Mouse (Mus musculus) MEL (cell line): Measurements from ENCODE around the gene Fbxo24. TPM values are rescaled to one million over a fixed set of nuclear protein-coding genes. Genes with fewer than 3 reads are reported as not detected.
A peak's percentile ranks its signal among the peaks of the same experiment; 100 is the strongest.

Experiments used
- DNase-seq: peaks from one replicate; pipeline ENCODE4 v3.0.0; 2011; ENCODE audit warnings: low read depth, low spot score
- H3K27ac ChIP-seq: 2 replicates; pipeline ENCODE4 v1.5.1; 2012; ENCODE audit warnings: low read depth, mild to moderate bottlenecking, control low read depth, low read length, moderate library complexity; ENCODE audit not compliant: control insufficient read depth
- H3K27me3 ChIP-seq, 2 experiments: fragments of 150-350 bp in 1 of 2; sonication (generic) in 1 of 2; 2 replicates each; pipeline ENCODE4 v1.6.1; 2012; ENCODE audit warnings: low read length in 2 of 2, mild to moderate bottlenecking in 2 of 2, improper control_type of control experiment in 1 of 2, moderate library complexity in 1 of 2; ENCODE audit not compliant: insufficient read depth in 2 of 2, control insufficient read depth in 1 of 2
- H3K36me3 ChIP-seq, 2 experiments: 2 replicates each; pipeline ENCODE4 v1.6.1; 2012 to 2014; ENCODE audit warnings: low read length in 2 of 2, improper control_type of control experiment in 1 of 2, inconsistent platforms in 1 of 2, mild to moderate bottlenecking in 1 of 2; ENCODE audit not compliant: insufficient read depth in 2 of 2, control insufficient read depth in 1 of 2
- H3K4me1 ChIP-seq, 2 experiments: fragments of 150-350 bp in 1 of 2; sonication (generic) in 1 of 2; 2 replicates each; pipeline ENCODE4 v1.6.1; 2012; ENCODE audit warnings: low read length in 2 of 2, improper control_type of control experiment in 1 of 2, mild to moderate bottlenecking in 1 of 2; ENCODE audit not compliant: insufficient read depth in 2 of 2, control insufficient read depth in 1 of 2
- H3K4me3 ChIP-seq, 2 experiments: fragments of 150-350 bp in 1 of 2; sonication (generic) in 1 of 2; 2 replicates each; pipeline ENCODE4 v1.5.1; 2012; ENCODE audit warnings: low read depth in 2 of 2, low read length in 2 of 2, mild to moderate bottlenecking in 2 of 2, moderate library complexity in 2 of 2, control low read depth in 1 of 2, improper control_type of control experiment in 1 of 2; ENCODE audit not compliant: control insufficient read depth in 1 of 2, insufficient read depth in 1 of 2
- H3K79me2 ChIP-seq: 2 replicates; pipeline ENCODE4 v1.6.1; 2012; ENCODE audit warnings: mild to moderate bottlenecking, low read length, moderate library complexity; ENCODE audit not compliant: control insufficient read depth, poor library complexity, insufficient read depth
- H3K9ac ChIP-seq: 2 replicates; pipeline ENCODE4 v1.6.1; 2012; ENCODE audit warnings: low read depth, mild to moderate bottlenecking, control low read depth, low read length, moderate library complexity; ENCODE audit not compliant: control insufficient read depth, poor library complexity, severe bottlenecking
- H3K9me3 ChIP-seq: fragments of 150-350 bp; sonication (generic); replicated peaks from 2 replicates; pipeline ENCODE4 v1.6.1; 2012; ENCODE audit warnings: mild to moderate bottlenecking, low read length, improper control_type of control experiment, moderate library complexity; ENCODE audit not compliant: insufficient read depth
- BHLHE40 ChIP-seq: IDR thresholded peaks from 2 replicates; pipeline ENCODE4 v1.6.1; 2012; ENCODE audit warnings: low read depth, mild to moderate bottlenecking, inconsistent platforms, low read length, improper control_type of control experiment, borderline replicate concordance
- CHD1 ChIP-seq: IDR thresholded peaks from 2 replicates; pipeline ENCODE4 v1.6.1; 2012; ENCODE audit warnings: low read depth, mild to moderate bottlenecking, inconsistent platforms, low read length, improper control_type of control experiment
- ELF1 ChIP-seq: IDR thresholded peaks from 2 replicates; pipeline ENCODE4 v1.6.1; 2014; ENCODE audit warnings: low read depth, mild to moderate bottlenecking, inconsistent platforms, low read length, improper control_type of control experiment, moderate library complexity
- EP300 ChIP-seq, 2 experiments: IDR thresholded peaks; 2 replicates each; pipeline ENCODE4 v1.6.1; 2011; ENCODE audit warnings: improper control_type of control experiment in 2 of 2, low read length in 2 of 2, low read depth in 1 of 2, mild to moderate bottlenecking in 1 of 2
- ETS1 ChIP-seq: IDR thresholded peaks from 2 replicates; pipeline ENCODE4 v1.6.1; 2012; ENCODE audit warnings: low read depth, mild to moderate bottlenecking, inconsistent platforms, low read length, improper control_type of control experiment, moderate library complexity
- GATA1 ChIP-seq: IDR thresholded peaks from 2 replicates; pipeline ENCODE4 v1.6.1; 2011; ENCODE audit warnings: low read depth, low read length, improper control_type of control experiment
- KAT2A ChIP-seq: conservative IDR thresholded peaks from 2 replicates; pipeline ENCODE4 v1.6.1; 2012; ENCODE audit warnings: low read depth, low read length, improper control_type of control experiment, inconsistent platforms
- MAFK ChIP-seq: IDR thresholded peaks from 2 replicates; pipeline ENCODE4 v1.6.1; 2011; ENCODE audit warnings: low read depth, mild to moderate bottlenecking, low read length, improper control_type of control experiment, borderline replicate concordance
- MAX ChIP-seq: IDR thresholded peaks from 2 replicates; pipeline ENCODE4 v1.6.1; 2011; ENCODE audit warnings: low read length, improper control_type of control experiment
- MYB ChIP-seq: IDR thresholded peaks from 2 replicates; pipeline ENCODE4 v1.6.1; 2011; ENCODE audit warnings: mild to moderate bottlenecking, low read depth, low read length, improper control_type of control experiment
- MYC ChIP-seq: IDR thresholded peaks from 2 replicates; pipeline ENCODE4 v1.6.1; 2011; ENCODE audit warnings: low read depth, mild to moderate bottlenecking, low read length, improper control_type of control experiment, moderate library complexity
- NELFE ChIP-seq: IDR thresholded peaks from 2 replicates; pipeline ENCODE4 v1.6.1; 2011; ENCODE audit warnings: low read depth, low read length, improper control_type of control experiment
- NRF1 ChIP-seq: IDR thresholded peaks from 2 replicates; pipeline ENCODE4 v1.6.1; 2014; ENCODE audit warnings: low read depth, mild to moderate bottlenecking, inconsistent platforms, low read length, improper control_type of control experiment, moderate library complexity; ENCODE audit not compliant: poor library complexity, insufficient read depth, severe bottlenecking
- POLR2A ChIP-seq, 2 experiments: IDR thresholded peaks; 2 replicates each; pipeline ENCODE4 v1.6.1; 2011 to 2012; ENCODE audit warnings: low read length in 2 of 2, mild to moderate bottlenecking in 2 of 2, control low read depth in 1 of 2, improper control_type of control experiment in 1 of 2, low read depth in 1 of 2, moderate library complexity in 1 of 2; ENCODE audit not compliant: control insufficient read depth in 1 of 2, insufficient read depth in 1 of 2, poor library complexity in 1 of 2
- POLR2AphosphoS2 ChIP-seq: IDR thresholded peaks from 2 replicates; pipeline ENCODE4 v1.6.1; 2011; ENCODE audit warnings: low read length, improper control_type of control experiment
- POLR2AphosphoS5 ChIP-seq: IDR thresholded peaks from 2 replicates; pipeline ENCODE4 v1.6.1; 2012; ENCODE audit warnings: low read depth, borderline replicate concordance, mild to moderate bottlenecking, inconsistent platforms, low read length, moderate library complexity, mixed read lengths
- RAD21 ChIP-seq: IDR thresholded peaks from 2 replicates; pipeline ENCODE4 v1.6.1; 2011; ENCODE audit warnings: mild to moderate bottlenecking, low read depth, low read length, improper control_type of control experiment
- RCOR1 ChIP-seq: IDR thresholded peaks from 2 replicates; pipeline ENCODE4 v1.6.1; 2012; ENCODE audit warnings: low read depth, mild to moderate bottlenecking, inconsistent platforms, low read length, improper control_type of control experiment
- SIN3A ChIP-seq: IDR thresholded peaks from 2 replicates; pipeline ENCODE4 v1.6.1; 2012; ENCODE audit warnings: low read length, improper control_type of control experiment, inconsistent platforms
- SMC3 ChIP-seq: IDR thresholded peaks from 2 replicates; pipeline ENCODE4 v1.6.1; 2011; ENCODE audit warnings: low read depth, low read length, improper control_type of control experiment
- TAL1 ChIP-seq: IDR thresholded peaks from 2 replicates; pipeline ENCODE4 v1.6.1; 2012; ENCODE audit warnings: mild to moderate bottlenecking, inconsistent platforms, low read length, moderate library complexity, mixed read lengths
- TBP ChIP-seq: IDR thresholded peaks from 2 replicates; pipeline ENCODE4 v1.8.0; 2011; ENCODE audit warnings: low read depth, low read length, improper control_type of control experiment
- TCF12 ChIP-seq: IDR thresholded peaks from 2 replicates; pipeline ENCODE4 v1.6.1; 2014; ENCODE audit warnings: low read depth, mild to moderate bottlenecking, inconsistent platforms, low read length, improper control_type of control experiment, moderate library complexity
- ZKSCAN1 ChIP-seq: IDR thresholded peaks from 2 replicates; pipeline ENCODE4 v1.6.1; 2012; ENCODE audit warnings: low read depth, mild to moderate bottlenecking, inconsistent platforms, low read length, improper control_type of control experiment, moderate library complexity
- polyA plus RNA-seq, 2 experiments: library from polyadenylated mRNA; stranded (reverse) in 1 of 2; unstranded in 1 of 2; fragments of >175 nt in 1 of 2; fragments of >200 nt in 1 of 2; gene quantifications; 2 replicates each; pipeline versions ENCODE4 v1.2.1 to v1.2.4; 2012; ENCODE audit warnings: low replicate concordance in 2 of 2, low read depth in 1 of 2; ENCODE audit not compliant: insufficient read length in 2 of 2, insufficient read depth in 1 of 2, missing spikeins in 1 of 2
- total RNA-seq: library from RNA; depleted of rRNA; stranded (reverse); fragments of 300-350 nt; gene quantifications from 2 replicates; pipeline ENCODE4 v1.2.3, GENCODE M21; 2012

The Fbxo24 gene
- total and polyA plus RNA-seq, 3 experiments: 0.42 to 0.46 TPM; not detected in 1

- TF ChIP-seq ZKSCAN1 (no peak; the same call in 1 of the 2 replicates), KAT2A (peak; percentile 27; the same call in 1 of the 2 replicates), SMC3 (no peak), CHD1 (no peak)
Observed at GRCm38 (mm10) chr5:137570691-137571586, 57.9 kb downstream of the Fbxo24 start (continued).

GRCm38 (mm10) chr5:137570181-137570580 lies 58.6 kb downstream of the Fbxo24 start:
- no peaks in the 10 kb centered on the region for H3K27me3 ChIP-seq

GRCm38 (mm10) chr5:137569665-137570064 lies 59.1 kb downstream of the Fbxo24 start, which contains the start of gene Tfr2:
Tfr2 (plus strand) TSS chr5:137569840.
- Histone ChIP-seq H3K4me3 (peak within 1 kb of the TSS; percentile 57 to 78), H3K27ac (peak within 1 kb of the TSS; percentile 94)

More at GRCm38 (mm10) chr5:137570181-137570580, 58.6 kb downstream of the Fbxo24 start:
- TF ChIP-seq BHLHE40 (peak; percentile 95), MAFK (peak; percentile 16; the same call in 1 of the 2 replicates), ELF1 (0 out of 2 replicates have a peak, but pooled peaks have one; percentile 25), EP300 (IDR thresholded peaks at IDR 0.05; ENCODE audit: low read depth in 1 of 2, low read length in 2 of 2) (peak; percentile 24 to 67; a peak in 3 of 4 replicates), RCOR1 (peak; percentile 89; the same call in 1 of the 2 replicates), ETS1 (peak; percentile 50), MYB (0 out of 2 replicates have a peak, but pooled peaks have one; percentile 16), POLR2A (IDR thresholded peaks at IDR 0.05; ENCODE audit: control insufficient read depth in 1 of 2, insufficient read depth in 1 of 2, low read depth in 1 of 2, low read length in 2 of 2, poor library complexity in 1 of 2) (0 out of 4 replicates have a peak, but pooled peaks of 1 of the 2 experiments have one; percentile 7), RAD21 (no peak), POLR2AphosphoS5 (no peak), KAT2A (no peak)
- peak overlapping the region; percentile 94 for H3K27ac ChIP-seq
- H3K4me3 ChIP-seq: peak overlapping the region; percentile 57 to 78
- H3K79me2 ChIP-seq: peaks cover 27% of the 10 kb centered on the region
- H3K36me3 ChIP-seq: peaks cover 3 to 13% of the 10 kb centered on the region in 2 experiments
- H3K4me1 ChIP-seq: peaks cover 0 to 25% of the 10 kb centered on the region in 2 experiments; a peak in 2 of 4 replicates
- DNase-seq: peak; percentile 79
- no peaks in the 10 kb centered on the region for H3K9me3 ChIP-seq
- H3K9ac ChIP-seq: peak overlapping the region; percentile 68

More at GRCm38 (mm10) chr5:137569665-137570064, 59.1 kb downstream of the Fbxo24 start, which contains the start of gene Tfr2:
- peak within 1 kb of the TSS; percentile 68 for H3K9ac ChIP-seq
- no peaks in the 10 kb centered on the region for H3K27me3 ChIP-seq
- TF ChIP-seq POLR2AphosphoS2 (0 out of 2 replicates have a peak, but pooled peaks have one; percentile 35), MYC (0 out of 2 replicates have a peak, but pooled peaks have one; percentile 24), KAT2A (no peak), ETS1 (no peak), NELFE (peak; percentile 62), MAX (0 out of 2 replicates have a peak, but pooled peaks have one; percentile 4), NRF1 (no peak), POLR2A (IDR thresholded peaks at IDR 0.05; ENCODE audit: control insufficient read depth in 1 of 2, insufficient read depth in 1 of 2, low read depth in 1 of 2, low read length in 2 of 2, poor library complexity in 1 of 2) (peak; percentile 39 to 78; a peak in 3 of 4 replicates), SIN3A (peak; percentile 50), TCF12 (peak; percentile 0; the same call in 1 of the 2 replicates), TAL1 (no peak), TBP (peak; percentile 60), GATA1 (no peak)
- peak; percentile 93 for DNase-seq
- H3K79me2 ChIP-seq: peaks cover 22% of the 10 kb centered on the region
- H3K4me1 ChIP-seq: peaks cover 0 to 25% of the 10 kb centered on the region in 2 experiments; a peak in 2 of 4 replicates
- no peaks in the 10 kb centered on the region for H3K9me3 ChIP-seq
- peaks cover 3 to 13% of the 10 kb centered on the region in 2 experiments for H3K36me3 ChIP-seq
